Mouse (Mus musculus) brown adipose tissue, adult 24 weeks (tissue): ENCODE data around the gene Tbc1d22a. TPM values are rescaled to one million over a fixed set of nuclear protein-coding genes. Genes with fewer than 3 reads are reported as not detected.

ENCODE experiments used
- H3K27ac ChIP-seq: fragments of 200-500 bp; replicated peaks from 2 replicates; pipeline ENCODE4 v1.5.1; 2012; ENCODE audit warnings: low read depth, mild to moderate bottlenecking, low read length
- H3K4me1 ChIP-seq: fragments of 200-500 bp; 2 replicates; pipeline ENCODE4 v1.6.1; 2012; ENCODE audit warnings: low read length, mixed read lengths; ENCODE audit not compliant: control insufficient read depth, insufficient read depth, insufficient read length
- H3K4me3 ChIP-seq: fragments of 200-500 bp; 2 replicates; pipeline ENCODE4 v1.5.1; 2012; ENCODE audit warnings: low read depth, mild to moderate bottlenecking, low read length, moderate library complexity; ENCODE audit not compliant: insufficient read depth
- polyA plus RNA-seq: library from polyadenylated mRNA; stranded (reverse); fragments of >200 nt; gene quantifications from 2 replicates; pipeline ENCODE4 v1.2.4, GENCODE M21; 2012; ENCODE audit not compliant: missing spikeins, insufficient read depth, insufficient read length

The Tbc1d22a gene
- polyA plus RNA-seq, 1 experiment = 15.2 TPM

GRCm38 (mm10) chr15:86411532-86412080, 197.3 kb downstream of the Tbc1d22a start:
- H3K4me1 ChIP-seq = peaks cover 3% of the 10 kb centered on the region; the same call in 1 of the 2 replicates
- no peak overlapping the region for H3K4me3 ChIP-seq
- no peak overlapping the region for H3K27ac ChIP-seq

- peaks cover 3% of the 10 kb centered on the region; the same call in 1 of the 2 replicates for H3K4me1 ChIP-seq
- H3K4me3 ChIP-seq = no peak overlapping the region
- H3K27ac ChIP-seq = no peak overlapping the region
Observed at GRCm38 (mm10) chr15:86415951-86416350, 201.7 kb downstream of the Tbc1d22a start.

GRCm38 (mm10) chr15:86418436-86418835, 204.2 kb downstream of the Tbc1d22a start:
- no peak overlapping the region for H3K4me3 ChIP-seq
- no peak overlapping the region for H3K27ac ChIP-seq
- H3K4me1 ChIP-seq = peaks cover 3% of the 10 kb centered on the region; the same call in 1 of the 2 replicates

- Histone ChIP-seq H3K27ac (no peak overlapping the region), H3K4me1 (peaks cover 3% of the 10 kb centered on the region; the same call in 1 of the 2 replicates), H3K4me3 (no peak overlapping the region)
Observed at GRCm38 (mm10) chr15:86419620-86420019, 205.4 kb downstream of the Tbc1d22a start.

- Histone ChIP-seq H3K4me3 (no peak overlapping the region), H3K4me1 (no peaks in the 10 kb centered on the region), H3K27ac (no peak overlapping the region)
Observed at GRCm38 (mm10) chr15:86422858-86423257, 208.6 kb downstream of the Tbc1d22a start.

GRCm38 (mm10) chr15:86423884-86424283, 209.6 kb downstream of the Tbc1d22a start:
- Histone ChIP-seq H3K27ac (no peak overlapping the region), H3K4me3 (no peak overlapping the region), H3K4me1 (no peaks in the 10 kb centered on the region; the same call in 1 of the 2 replicates)

- H3K4me3 ChIP-seq = no peak overlapping the region
- H3K4me1 ChIP-seq = no peaks in the 10 kb centered on the region; the same call in 1 of the 2 replicates
- H3K27ac ChIP-seq = no peak overlapping the region
Observed at GRCm38 (mm10) chr15:86424971-86425370, 210.7 kb downstream of the Tbc1d22a start.

- Histone ChIP-seq H3K4me1 (peaks cover 3% of the 10 kb centered on the region), H3K4me3 (no peak overlapping the region), H3K27ac (no peak overlapping the region)
Observed at GRCm38 (mm10) chr15:86426364-86427000, 212.2 kb downstream of the Tbc1d22a start.

GRCm38 (mm10) chr15:86427439-86427838, 213.2 kb downstream of the Tbc1d22a start:
- Histone ChIP-seq H3K4me1 (peaks cover 3% of the 10 kb centered on the region), H3K4me3 (no peak overlapping the region), H3K27ac (no peak overlapping the region)

- peaks cover 3% of the 10 kb centered on the region for H3K4me1 ChIP-seq
- no peak overlapping the region for H3K27ac ChIP-seq
Observed at GRCm38 (mm10) chr15:86428496-86428895, 214.2 kb downstream of the Tbc1d22a start.

GRCm38 (mm10) chr15:86429766-86430335, 215.6 kb downstream of the Tbc1d22a start:
- Histone ChIP-seq H3K4me3 (no peak overlapping the region), H3K27ac (no peak overlapping the region), H3K4me1 (peaks cover 7% of the 10 kb centered on the region)

More at GRCm38 (mm10) chr15:86428496-86428895, 214.2 kb downstream of the Tbc1d22a start:
- no peak overlapping the region for H3K4me3 ChIP-seq

- Histone ChIP-seq H3K4me3 (no peak overlapping the region), H3K27ac (no peak overlapping the region), H3K4me1 (peaks cover 7% of the 10 kb centered on the region)
Observed at GRCm38 (mm10) chr15:86431539-86432080, 217.4 kb downstream of the Tbc1d22a start.

GRCm38 (mm10) chr15:86432791-86433190, 218.5 kb downstream of the Tbc1d22a start:
- H3K4me3 ChIP-seq = no peak overlapping the region
- H3K4me1 ChIP-seq = peaks cover 7% of the 10 kb centered on the region
- H3K27ac ChIP-seq = no peak overlapping the region

GRCm38 (mm10) chr15:86433378-86433777, 219.1 kb downstream of the Tbc1d22a start:
- Histone ChIP-seq H3K4me1 (peaks cover 7% of the 10 kb centered on the region), H3K4me3 (no peak overlapping the region), H3K27ac (no peak overlapping the region)

- Histone ChIP-seq H3K4me3 (no peak overlapping the region), H3K27ac (no peak overlapping the region), H3K4me1 (peaks cover 7% of the 10 kb centered on the region; the same call in 1 of the 2 replicates)
Observed at GRCm38 (mm10) chr15:86434241-86434640, 220.0 kb downstream of the Tbc1d22a start.
